Mouse (Mus musculus): ENCODE measurements around the gene Max. TPM values are rescaled to one million over a fixed set of nuclear protein-coding genes. Genes with fewer than 3 reads are reported as not detected.

Max gene
- total and polyA plus RNA-seq, 3 experiments = 48.2 to 356 (median 164) TPM

- TF ChIP-seq USF2 (IDR thresholded peaks at IDR 0.05; ENCODE audit: borderline replicate concordance in 1 of 2, insufficient read depth in 1 of 2, low read depth in 1 of 2, low read length in 2 of 2) (no peak), GATA1 (IDR thresholded peaks at IDR 0.05; ENCODE audit: low read depth, low read length) (no peak), EP300 (IDR thresholded peaks at IDR 0.05; ENCODE audit: low read depth in 1 of 2, low read length in 2 of 2) (no peak), E2F4 (IDR thresholded peaks at IDR 0.05; ENCODE audit: borderline replicate concordance, low read depth, low read length) (no peak), MXI1 (IDR thresholded peaks at IDR 0.05; ENCODE audit: low read depth, low read length) (no peak)
Observed at GRCm38 (mm10) chr12:76918855-76919254, 43.1 kb downstream of the Max start (continued).

DNA sequence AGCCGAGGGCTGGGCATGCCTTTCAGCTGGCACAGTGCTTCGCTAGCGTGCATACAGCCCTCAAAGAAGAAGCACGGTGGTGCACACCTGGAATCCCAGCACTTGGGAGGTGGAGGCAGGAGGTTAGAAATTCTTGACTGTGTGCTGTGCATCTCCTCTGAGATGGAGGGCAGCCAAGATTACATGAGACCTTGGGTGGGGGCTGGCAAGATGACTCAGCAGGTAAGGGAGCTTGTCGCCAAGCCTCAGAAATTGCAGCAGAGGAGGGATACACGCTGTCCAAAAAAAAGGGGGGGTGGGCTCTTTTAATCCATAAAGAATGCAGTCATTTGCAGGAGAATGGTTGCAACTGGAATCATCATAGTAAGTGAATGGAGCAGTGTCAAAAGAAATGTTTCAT is 43.9 kb downstream of the Max start:
- Histone ChIP-seq H3K4me1 (ENCODE audit: control insufficient read depth in 1 of 2, insufficient read depth in 2 of 2, low read length in 2 of 2) (peaks cover 15 to 16% of the 10 kb centered on the region in 2 experiments), H3K27me3 (ENCODE audit: control insufficient read depth in 1 of 2, insufficient read depth in 2 of 2, low read length in 2 of 2) (no peaks in the 10 kb centered on the region), H3K27ac (ENCODE audit: control insufficient read depth, low read depth, low read length) (no peak overlapping the region), H3K36me3 (ENCODE audit: control insufficient read depth in 1 of 2, insufficient read depth in 2 of 2, low read length in 2 of 2) (peaks cover 0 to 12% of the 10 kb centered on the region in 2 experiments; a peak in 2 of 4 replicates), H3K9ac (ENCODE audit: control insufficient read depth, low read depth, low read length, poor library complexity, severe bottlenecking) (no peak overlapping the region), H3K79me2 (ENCODE audit: control insufficient read depth, insufficient read depth, low read length, poor library complexity) (no peaks in the 10 kb centered on the region), H3K9me3 (replicated peaks; ENCODE audit: insufficient read depth, low read length) (no peaks in the 10 kb centered on the region), H3K4me3 (ENCODE audit: control insufficient read depth in 1 of 2, insufficient read depth in 1 of 2, low read depth in 2 of 2, low read length in 2 of 2) (no peak overlapping the region)
- TF ChIP-seq RAD21 (IDR thresholded peaks at IDR 0.05; ENCODE audit: low read depth, low read length) = no peak
- TF ChIP-seq SIN3A (IDR thresholded peaks at IDR 0.05; ENCODE audit: low read length) = 0 out of 2 replicates have a peak, but pooled peaks have one; percentile 35
- TF ChIP-seq GABPA (IDR thresholded peaks at IDR 0.05; ENCODE audit: low read depth, low read length) = peak; percentile 82
- TF ChIP-seq UBTF (IDR thresholded peaks at IDR 0.05; ENCODE audit: borderline replicate concordance, insufficient read depth, low read depth, low read length) = no peak
- TF ChIP-seq ETS1 (IDR thresholded peaks at IDR 0.05; ENCODE audit: low read depth, low read length) = peak; percentile 52
- TF ChIP-seq EP300 (IDR thresholded peaks at IDR 0.05; ENCODE audit: low read depth in 1 of 2, low read length in 2 of 2) = 0 out of 4 replicates have a peak, but pooled peaks of 1 of the 2 experiments have one; percentile 9
- DNase-seq (ENCODE audit: low read depth, low spot score) = peak; percentile 64

GRCm38 (mm10) chr12:76916163-76916562 is 45.8 kb downstream of the Max start:
- Histone ChIP-seq H3K27me3 (ENCODE audit: control insufficient read depth in 1 of 2, insufficient read depth in 2 of 2, low read length in 2 of 2) (no peaks in the 10 kb centered on the region), H3K36me3 (ENCODE audit: control insufficient read depth in 1 of 2, insufficient read depth in 2 of 2, low read length in 2 of 2) (peaks cover 0 to 12% of the 10 kb centered on the region in 2 experiments; a peak in 3 of 4 replicates), H3K9ac (ENCODE audit: control insufficient read depth, low read depth, low read length, poor library complexity, severe bottlenecking) (no peak overlapping the region), H3K79me2 (ENCODE audit: control insufficient read depth, insufficient read depth, low read length, poor library complexity) (no peaks in the 10 kb centered on the region), H3K27ac (ENCODE audit: control insufficient read depth, low read depth, low read length) (no peak overlapping the region), H3K4me3 (ENCODE audit: control insufficient read depth in 1 of 2, insufficient read depth in 1 of 2, low read depth in 2 of 2, low read length in 2 of 2) (no peak overlapping the region), H3K9me3 (replicated peaks; ENCODE audit: insufficient read depth, low read length) (no peaks in the 10 kb centered on the region), H3K4me1 (ENCODE audit: control insufficient read depth in 1 of 2, insufficient read depth in 2 of 2, low read length in 2 of 2) (peaks cover 15 to 16% of the 10 kb centered on the region in 2 experiments)
- TF ChIP-seq MAZ (IDR thresholded peaks at IDR 0.05; ENCODE audit: low read depth, low read length) (no peak), ZMIZ1 (IDR thresholded peaks at IDR 0.05; ENCODE audit: low read depth, low read length) (no peak), MAX (IDR thresholded peaks at IDR 0.05; ENCODE audit: low read length) (no peak), CHD2 (IDR thresholded peaks at IDR 0.05; ENCODE audit: low read length) (no peak), ETS1 (IDR thresholded peaks at IDR 0.05; ENCODE audit: low read depth, low read length) (no peak), SIN3A (IDR thresholded peaks at IDR 0.05; ENCODE audit: low read length) (no peak), MYB (IDR thresholded peaks at IDR 0.05; ENCODE audit: low read depth, low read length) (no peak), ZKSCAN1 (IDR thresholded peaks at IDR 0.05; ENCODE audit: low read depth, low read length) (no peak)
- no peak for DNase-seq (ENCODE audit: low read depth, low spot score)

Measured in MEL (cell line).